Mouse (Mus musculus) thymus, postnatal 4 days (tissue): ENCODE results near the gene Fam76b.

Experiments used
- DNase-seq: peaks from one replicate; pipeline ENCODE4 v3.0.0; 2021

The Fam76b gene

DNA sequence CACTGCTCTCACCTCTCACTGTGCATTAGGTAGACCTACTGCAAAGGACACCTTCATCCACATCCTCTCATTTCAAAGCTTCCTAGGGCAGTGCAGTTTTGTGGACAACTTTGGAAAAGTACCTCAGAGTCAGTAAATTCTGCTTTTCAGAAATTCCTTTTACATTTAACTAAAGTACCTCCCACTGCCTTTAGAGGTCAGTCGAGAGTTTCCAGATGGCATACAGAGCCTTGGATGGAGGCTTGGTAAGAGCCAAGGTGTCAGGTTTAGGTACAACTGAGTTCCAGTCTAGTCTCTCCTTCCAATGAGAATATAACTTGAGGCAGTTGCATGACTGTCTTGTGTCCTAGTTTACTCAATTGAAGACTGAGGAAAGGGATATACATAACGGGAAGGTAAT, 46.8 kb downstream of the Fam76b start:
- no peak for DNase-seq

DNA sequence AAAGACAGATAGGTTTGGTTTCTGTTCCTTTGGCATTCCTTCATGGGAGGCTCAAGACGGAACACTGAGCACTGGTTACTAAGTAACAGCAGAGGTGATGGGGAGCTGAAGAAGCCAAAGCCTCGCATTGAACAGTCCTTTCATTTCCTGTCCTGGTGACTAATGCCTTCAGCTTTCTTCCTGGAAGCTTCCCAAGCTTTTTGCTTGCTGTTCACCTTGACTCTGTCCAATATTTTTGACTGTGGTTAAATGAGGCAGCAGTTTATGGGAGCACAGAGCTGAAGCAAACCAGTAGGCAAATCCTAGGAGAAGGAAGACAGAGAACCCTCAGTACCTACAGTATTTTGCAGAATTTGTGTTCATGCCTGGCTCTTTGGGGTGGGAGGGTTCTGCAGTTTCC, 47.8 kb downstream of the Fam76b start:
- DNase-seq = no peak

DNA sequence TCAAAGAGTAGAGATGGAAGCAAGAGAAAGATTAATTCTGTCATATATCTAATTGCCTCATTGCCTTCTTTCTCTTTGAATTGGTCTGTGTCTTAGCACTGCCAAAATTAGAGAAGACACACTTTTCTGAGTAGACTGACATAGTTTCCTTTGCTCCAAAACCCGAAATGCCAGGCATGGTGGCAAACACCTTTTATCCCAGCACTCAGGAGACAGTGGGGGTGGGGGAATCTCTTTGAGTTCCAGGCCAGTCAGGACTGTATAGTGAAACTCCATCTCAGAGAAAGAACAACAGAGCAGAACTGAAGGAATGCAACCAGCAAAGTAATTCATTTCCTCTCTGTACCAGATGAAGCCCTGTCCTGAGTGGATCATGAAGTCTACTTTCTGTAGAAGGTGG, 53.2 kb downstream of the Fam76b start:
- DNase-seq = no peak

DNA sequence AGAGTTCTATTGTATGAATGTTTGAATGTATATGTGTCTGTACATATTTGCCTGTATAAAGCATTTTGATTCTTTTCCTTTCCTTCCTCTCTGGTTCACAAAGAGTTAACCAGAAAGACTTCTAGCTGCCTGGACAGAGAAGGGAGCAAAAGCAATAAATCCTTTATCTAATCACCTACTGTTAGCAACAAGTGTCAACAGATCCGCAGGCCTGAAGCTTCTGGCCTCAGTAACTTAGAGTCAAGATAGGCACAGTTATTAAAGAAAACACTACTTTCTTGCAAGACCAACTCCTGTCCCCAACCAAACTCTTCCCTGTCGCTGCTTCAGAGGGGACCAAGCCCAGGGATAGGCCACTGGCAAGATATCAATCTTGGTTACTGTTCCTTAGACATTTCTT, 55.0 kb downstream of the Fam76b start:
- DNase-seq = no peak

DNA sequence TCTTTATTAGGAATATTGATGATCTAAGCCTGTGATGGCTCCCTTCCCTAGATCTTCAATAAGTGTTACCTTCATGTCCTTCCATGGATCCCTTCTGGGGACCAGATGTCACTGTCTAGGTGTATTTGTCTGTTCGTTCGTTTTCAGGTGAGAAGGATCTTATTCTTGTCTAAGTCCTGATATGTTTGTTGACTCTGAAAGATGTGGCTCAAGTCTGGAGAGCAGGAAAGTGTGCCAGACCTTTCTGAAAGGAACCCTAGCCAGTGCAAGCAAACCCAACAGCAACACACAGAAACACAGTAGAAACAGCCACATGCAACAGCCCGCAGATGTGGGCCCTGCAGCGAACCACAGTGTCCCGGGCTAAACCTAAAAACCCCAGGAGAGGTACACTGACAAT, 61.5 kb downstream of the Fam76b start:
- DNase-seq = no peak

DNA sequence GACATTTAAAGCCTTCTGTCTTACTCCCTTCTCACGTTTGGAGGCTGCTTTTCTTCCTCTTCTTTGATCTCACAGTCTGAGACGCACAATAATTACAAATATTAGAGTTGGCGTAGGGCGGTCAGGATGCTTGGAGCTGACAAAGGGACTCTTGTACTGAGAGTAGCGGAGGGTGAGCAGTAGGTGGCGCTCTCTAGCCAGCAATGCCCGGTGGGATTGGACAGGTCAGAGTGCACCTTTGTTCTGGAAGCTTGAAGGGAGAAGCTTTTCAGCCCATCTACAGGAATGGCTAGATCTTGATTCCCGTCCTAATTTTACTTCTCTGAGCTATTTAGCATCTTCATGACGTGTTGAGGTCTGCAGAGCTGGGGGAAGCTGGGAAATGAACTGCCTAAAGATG, 62.1 kb downstream of the Fam76b start:
- DNase-seq = peak; percentile 85

DNA sequence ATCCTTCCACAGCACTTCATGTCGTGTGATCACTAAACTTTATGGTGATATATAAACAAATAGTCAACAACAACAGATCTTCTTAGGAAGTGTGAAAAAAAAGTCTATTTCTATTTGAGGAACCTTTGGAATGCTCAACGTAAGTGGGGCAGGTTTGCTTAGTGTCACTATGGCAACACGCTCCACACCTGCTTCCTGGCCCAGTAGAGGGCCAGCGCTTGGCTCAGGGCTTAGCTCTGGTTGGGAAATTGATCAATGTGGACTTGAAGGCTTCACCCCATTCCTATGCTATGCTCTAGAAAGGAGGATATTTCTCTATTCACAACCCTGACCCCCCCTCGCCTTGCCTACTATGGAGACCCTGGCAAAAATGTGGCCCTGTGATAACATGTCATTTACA, 62.7 kb downstream of the Fam76b start:
- DNase-seq = no peak

DNA sequence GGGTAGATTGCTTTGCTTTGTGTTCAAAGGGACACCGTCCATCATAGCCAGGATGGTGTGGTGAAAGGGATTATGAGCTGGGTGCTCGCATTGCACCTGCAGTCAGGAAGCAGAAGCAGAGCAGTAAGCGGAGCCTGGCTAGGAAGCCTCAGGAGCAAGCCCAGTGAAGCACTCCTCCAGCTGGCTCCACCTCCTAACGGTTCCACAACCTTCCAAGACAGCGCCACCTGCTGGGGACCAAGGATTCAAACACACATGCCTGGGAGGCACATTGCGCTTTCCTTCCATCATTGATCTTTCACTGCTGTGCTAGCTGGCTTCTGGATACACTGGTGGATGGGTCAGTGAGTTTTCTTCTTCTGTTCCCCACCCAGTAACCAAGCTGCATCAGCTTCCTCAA, 64.4 kb downstream of the Fam76b start:
- DNase-seq = peak; percentile 30

DNA sequence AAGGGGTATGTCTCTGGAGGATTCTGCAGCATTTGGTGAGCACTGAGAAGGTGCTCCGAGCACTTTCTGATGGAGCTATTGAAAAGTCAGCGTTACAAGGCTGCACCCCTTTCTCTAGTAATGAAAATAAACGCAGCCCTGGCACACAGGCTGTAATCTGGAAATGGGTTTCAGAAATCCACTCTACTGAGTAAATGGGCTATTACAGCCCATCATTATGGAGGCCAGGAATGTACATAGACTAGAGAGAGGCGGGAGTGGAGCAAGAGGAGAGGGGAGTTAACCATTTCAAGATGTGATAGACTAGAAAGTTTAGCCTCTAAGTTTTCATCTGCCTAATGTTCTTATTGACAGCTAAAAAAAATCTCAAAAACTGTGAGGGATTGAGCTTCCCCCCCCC, 65.5 kb downstream of the Fam76b start:
- DNase-seq = no peak

DNA sequence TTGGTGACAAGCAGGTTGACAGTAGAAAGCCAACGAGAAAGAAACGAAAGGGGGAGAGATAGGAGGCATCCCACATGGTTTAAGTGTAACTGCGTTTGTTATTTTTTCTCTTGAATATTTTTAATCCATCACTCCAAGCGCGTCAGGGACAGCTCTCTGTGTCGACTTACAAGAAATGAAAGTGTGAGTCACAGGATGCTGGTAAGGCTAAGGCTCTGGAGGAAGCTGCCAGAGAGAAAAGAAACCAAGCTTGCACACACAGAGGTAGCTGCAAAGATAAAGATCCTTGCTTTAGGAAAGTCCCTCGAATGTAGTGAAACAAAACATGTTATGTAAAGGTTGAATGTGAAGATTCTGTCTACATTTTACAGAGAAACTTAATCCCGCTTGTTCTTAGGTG, 67.0 kb downstream of the Fam76b start:
- DNase-seq = no peak

DNA sequence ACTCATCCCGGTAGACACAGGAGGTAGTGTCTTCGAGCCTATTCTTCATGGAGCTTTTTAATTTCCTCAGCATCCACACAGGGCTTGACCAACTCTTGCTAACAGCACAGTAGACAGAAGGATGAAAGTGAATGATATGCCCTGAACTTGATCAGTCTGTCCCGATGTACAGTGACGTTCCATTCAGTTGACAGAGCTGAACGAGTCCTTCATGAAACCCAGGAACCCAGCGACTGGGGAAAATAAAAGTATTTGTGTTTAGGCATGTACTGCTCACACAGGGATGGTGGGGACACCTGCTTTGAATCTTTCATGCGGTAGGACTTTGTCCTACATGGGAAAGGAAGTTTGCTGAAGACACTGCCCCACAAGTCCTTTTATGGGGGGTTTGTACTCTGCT, 67.4 kb downstream of the Fam76b start:
- no peak for DNase-seq

DNA sequence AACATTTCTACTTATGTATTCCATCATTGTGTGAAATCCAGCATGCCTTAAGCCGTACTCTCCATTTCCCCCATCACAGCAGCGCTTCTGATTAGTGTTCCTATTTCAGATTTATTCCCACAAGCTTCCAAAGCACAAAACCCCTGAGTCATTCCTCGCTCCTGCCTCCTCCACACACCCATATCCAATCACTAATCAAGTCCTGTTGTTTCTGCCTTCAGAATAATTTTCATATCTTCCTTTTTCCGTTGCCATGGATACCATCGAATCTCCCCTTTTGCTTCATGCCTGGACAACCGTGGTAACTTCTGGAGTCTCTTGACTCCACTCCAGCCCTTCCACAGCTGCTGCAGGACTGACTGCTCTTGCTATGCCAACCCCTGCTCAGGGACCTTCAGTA, 68.5 kb downstream of the Fam76b start:
- DNase-seq = no peak

DNA sequence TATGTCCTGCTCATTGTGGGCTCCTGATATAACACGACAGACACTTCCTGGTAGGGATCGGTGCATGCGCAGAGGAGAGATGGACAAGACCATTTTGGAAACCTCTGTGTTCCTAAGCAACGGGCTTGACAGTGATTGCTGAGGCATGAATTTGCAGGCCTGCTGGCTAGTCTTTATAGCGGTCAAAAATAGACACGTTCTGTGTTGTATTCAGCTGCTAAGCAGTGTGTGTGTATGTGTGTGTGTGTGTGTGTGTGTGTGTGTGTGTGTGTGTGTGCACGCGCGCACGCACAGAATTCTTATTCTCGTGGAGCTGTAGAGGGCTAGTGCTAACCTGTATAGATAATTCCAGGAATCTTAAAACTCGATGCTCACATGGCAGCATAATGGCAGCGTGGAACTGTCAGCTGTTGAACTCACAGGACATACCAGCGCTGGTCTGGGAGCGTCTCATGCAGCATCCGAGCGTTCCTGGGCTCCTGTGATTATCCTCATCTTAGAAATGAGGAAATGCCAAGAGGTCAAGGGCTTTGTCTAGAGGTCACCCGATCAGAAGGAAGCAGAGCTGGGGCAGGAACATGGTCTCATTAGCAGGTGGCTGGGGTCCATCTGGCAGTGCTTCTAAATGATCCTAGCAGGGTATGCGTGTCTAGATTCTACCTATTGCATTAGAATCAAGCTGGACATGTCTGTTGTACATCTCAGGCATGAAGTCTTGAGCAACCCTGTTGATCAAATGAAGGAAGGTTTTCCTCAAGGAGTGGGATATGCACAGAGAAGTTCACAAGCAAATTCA, 71.2 kb downstream of the Fam76b start:
- no peak for DNase-seq

DNA sequence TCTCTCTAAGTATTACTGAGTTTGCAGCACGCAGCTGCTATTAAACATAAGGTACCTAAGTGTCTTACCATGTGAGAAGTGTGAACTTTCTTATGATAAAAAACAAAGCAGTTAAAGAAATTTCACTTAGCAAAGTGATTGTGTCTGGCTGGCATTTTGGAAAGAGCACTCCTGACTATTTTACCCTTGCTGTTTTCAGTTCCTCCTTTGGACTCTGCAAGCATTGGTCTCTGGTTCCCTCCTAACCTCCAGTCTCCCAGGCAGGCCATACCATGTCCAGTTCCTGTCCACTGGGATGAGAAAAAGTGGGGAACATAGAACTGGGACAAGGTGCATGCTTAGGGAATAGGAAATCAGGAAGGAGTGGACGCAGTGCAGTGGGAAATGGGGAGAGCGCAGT, 74.5 kb downstream of the Fam76b start:
- DNase-seq = no peak

DNA sequence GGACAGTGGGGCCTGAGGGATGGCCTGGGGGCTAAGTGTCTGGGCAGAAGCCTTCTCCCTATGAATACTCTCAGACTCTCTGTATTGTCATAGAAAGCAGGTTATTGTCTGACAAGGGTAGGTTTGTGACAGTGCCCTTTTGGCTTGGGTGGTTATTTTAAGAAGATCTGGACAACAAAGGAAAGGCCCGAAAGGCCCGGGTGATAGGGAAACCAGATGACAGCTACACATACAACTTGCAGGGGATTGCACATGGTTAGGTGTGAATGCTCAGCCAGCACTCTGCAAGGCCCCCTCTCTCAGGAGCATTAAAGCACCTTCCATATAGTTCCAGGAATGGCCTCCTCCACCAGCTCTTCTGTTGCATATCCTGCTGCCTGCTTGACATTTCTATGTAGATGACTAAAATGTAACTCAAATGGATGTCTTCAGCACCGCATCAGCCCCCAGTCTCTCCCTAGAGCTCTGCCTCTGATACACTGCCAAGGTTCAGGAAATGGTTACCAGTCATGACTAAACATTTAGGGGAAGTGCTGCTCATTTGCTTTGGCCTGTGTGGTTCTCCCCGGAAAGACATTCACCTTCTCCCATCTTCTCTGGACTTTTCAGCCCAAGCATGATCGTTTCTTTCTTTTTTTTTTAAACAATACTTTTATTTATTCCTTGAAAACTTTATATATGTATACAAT, 76.7 kb downstream of the Fam76b start:
- no peak for DNase-seq
